9 mouse cellular contexts compared by ENCODE assay signal in genomic region chr5:135960909-135961635, GRCm38 (mm10). TPM values are rescaled to one million over a fixed set of nuclear protein-coding genes. Genes with fewer than 3 reads are reported as not detected.
DNase-seq lines count a peak whose midpoint lies in the region; ATAC-seq lines count a peak whose summit lies in the region.
"Had no signal": no experiment of that assay in that cellular context is flagged by ENCODE, and none has a peak within 500 bp of the region (broad histone marks: within the 10 kb centered on the region; RNA-seq: fewer than 3 reads in every experiment).

No protein-coding gene starts in this region.

- H3K27me3 ChIP-seq in forebrain, embryonic 13.5 days = no peaks in the 10 kb centered on the region
- no peaks in the 10 kb centered on the region for H3K27me3 ChIP-seq in forebrain, embryonic 16.5 days (replicated peaks; ENCODE audit: control insufficient read depth, insufficient read depth, low read length)
- peaks cover 14% of the 10 kb centered on the region for H3K27me3 ChIP-seq in liver, embryonic 12.5 days (replicated peaks)

- WGBS in forebrain, embryonic 13.5 days = 94% methylated on average over 15 of the region's 15 CpGs
- 96% methylated on average over 15 of the region's 15 CpGs for WGBS in forebrain, embryonic 16.5 days
- WGBS in liver, embryonic 12.5 days (ENCODE audit: insufficient replicate concordance) = 79% methylated on average over 15 of the region's 15 CpGs

- no peaks in the 10 kb centered on the region for H3K9me3 ChIP-seq in forebrain, embryonic 13.5 days (replicated peaks)
- H3K9me3 ChIP-seq in forebrain, embryonic 16.5 days (ENCODE audit: control insufficient read depth, low read length) = no peaks in the 10 kb centered on the region
- H3K9me3 ChIP-seq in liver, embryonic 12.5 days (replicated peaks) = no peaks in the 10 kb centered on the region

- H3K9ac ChIP-seq in forebrain, embryonic 13.5 days = no peak overlapping the region
- H3K9ac ChIP-seq in forebrain, embryonic 16.5 days (replicated peaks; ENCODE audit: low read depth, low read length) = no peak overlapping the region
- H3K9ac ChIP-seq in liver, embryonic 12.5 days = peak overlapping the region; percentile 77

- no peak overlapping the region for H3K4me2 ChIP-seq in forebrain, embryonic 13.5 days
- no peak overlapping the region for H3K4me2 ChIP-seq in forebrain, embryonic 16.5 days (ENCODE audit: low read length)
- H3K4me2 ChIP-seq in liver, embryonic 12.5 days = peak overlapping the region; percentile 99

- peak; percentile 15 for DNase-seq in thymus, postnatal 14 days
- no peak for DNase-seq in thymus, postnatal 25 days
- no peak for DNase-seq in urinary bladder, adult 18-20 months (ENCODE audit: low spot score in 2 of 2)

- H3K4me3 ChIP-seq in forebrain, embryonic 13.5 days = no peak overlapping the region
- H3K4me3 ChIP-seq in forebrain, embryonic 16.5 days (replicated peaks; ENCODE audit: low read length) = no peak overlapping the region
- peak overlapping the region; percentile 69 for H3K4me3 ChIP-seq in liver, embryonic 12.5 days

- ATAC-seq in forebrain, embryonic 13.5 days = no peak
- no peak for ATAC-seq in forebrain, embryonic 16.5 days
- no peak for ATAC-seq in liver, embryonic 12.5 days
- ATAC-seq in megakaryocyte-erythroid progenitor cell, adult 5-6 weeks (replicated peaks; ENCODE audit: low FRiP score, low TSS enrichment, poor library complexity, severe bottlenecking) = no peak
- ATAC-seq in erythroid progenitor cell, adult 5-6 weeks (replicated peaks; ENCODE audit: low FRiP score, poor library complexity, severe bottlenecking) = no peak

- 0 out of 2 replicates have a peak overlapping the region, but pooled peaks have one; percentile 96 for H3K27ac ChIP-seq in forebrain, embryonic 13.5 days
- no peak overlapping the region for H3K27ac ChIP-seq in forebrain, embryonic 16.5 days (ENCODE audit: low read length)
- peak overlapping the region; percentile 99 for H3K27ac ChIP-seq in liver, embryonic 12.5 days

- H3K4me1 ChIP-seq in forebrain, embryonic 13.5 days = peaks cover 30% of the 10 kb centered on the region
- H3K4me1 ChIP-seq in forebrain, embryonic 16.5 days (replicated peaks; ENCODE audit: control insufficient read depth, insufficient read depth, low read length) = peaks cover 18% of the 10 kb centered on the region
- peaks cover 74% of the 10 kb centered on the region for H3K4me1 ChIP-seq in liver, embryonic 12.5 days

- H3K36me3 ChIP-seq in forebrain, embryonic 13.5 days (ENCODE audit: poor library complexity, severe bottlenecking) = no peaks in the 10 kb centered on the region
- no peaks in the 10 kb centered on the region for H3K36me3 ChIP-seq in forebrain, embryonic 16.5 days (ENCODE audit: control insufficient read depth, insufficient read depth)
- H3K36me3 ChIP-seq in liver, embryonic 12.5 days = no peaks in the 10 kb centered on the region

RNA-seq across cellular contexts. Expression of gene Ssc4d, which starts 13.3 kb away (rescaled TPM):
- polyA plus RNA-seq in forebrain, embryonic 13.5 days (2015; fragmentation: Nextera tagmentation; extraction: Ambion mirVana) = 0.48 TPM in 2 replicates
- polyA plus RNA-seq in forebrain, embryonic 16.5 days (2015; fragmentation: Nextera tagmentation; extraction: Ambion mirVana) = 0.71 and 1.0 TPM in 2 replicates
- polyA plus RNA-seq in liver, embryonic 12.5 days (2016; fragmentation: Nextera tagmentation; extraction: Ambion mirVana) = 2.0 TPM in 2 replicates
- 1.7 and 3.2 TPM in 2 replicates for total RNA-seq in megakaryocyte-erythroid progenitor cell, adult 5-6 weeks (2014; fragmentation: Nextera tagmentation)
- 3.5 TPM in 1 of 2 replicates, not detected in the other for total RNA-seq in megakaryocyte-erythroid progenitor cell, adult 5-6 weeks (2017)
- total RNA-seq in erythroid progenitor cell, adult 5-6 weeks (2015; ENCODE audit: low replicate concordance) = not detected in 2 replicates
- not detected in 2 replicates for total RNA-seq in erythroid progenitor cell, adult 5-6 weeks (2017; ENCODE audit: low replicate concordance)

RNA-seq across cellular contexts. Expression of gene Zp3, which starts 18.8 kb away (rescaled TPM):
- polyA plus RNA-seq in forebrain, embryonic 13.5 days (2015; fragmentation: Nextera tagmentation; extraction: Ambion mirVana) = not detected in 2 replicates
- polyA plus RNA-seq in forebrain, embryonic 16.5 days (2015; fragmentation: Nextera tagmentation; extraction: Ambion mirVana) = 0.19 TPM in 1 of 2 replicates, not detected in the other
- not detected in 2 replicates for polyA plus RNA-seq in liver, embryonic 12.5 days (2016; fragmentation: Nextera tagmentation; extraction: Ambion mirVana)
- total RNA-seq in megakaryocyte-erythroid progenitor cell, adult 5-6 weeks (2014; fragmentation: Nextera tagmentation) = not detected in 2 replicates
- total RNA-seq in megakaryocyte-erythroid progenitor cell, adult 5-6 weeks (2017) = not detected in 2 replicates
- total RNA-seq in erythroid progenitor cell, adult 5-6 weeks (2015; ENCODE audit: low replicate concordance) = not detected in 2 replicates
- not detected in 2 replicates for total RNA-seq in erythroid progenitor cell, adult 5-6 weeks (2017; ENCODE audit: low replicate concordance)
- polyA plus RNA-seq: cortical plate, adult 2 months had no signal

RNA-seq across cellular contexts. Expression of gene Ywhag, which starts 26.7 kb away (rescaled TPM):
- 424 and 485 TPM in 2 replicates for polyA plus RNA-seq in forebrain, embryonic 13.5 days (2015; fragmentation: Nextera tagmentation; extraction: Ambion mirVana)
- polyA plus RNA-seq in forebrain, embryonic 16.5 days (2015; fragmentation: Nextera tagmentation; extraction: Ambion mirVana) = 870 and 902 TPM in 2 replicates
- 121 and 128 TPM in 2 replicates for polyA plus RNA-seq in liver, embryonic 12.5 days (2016; fragmentation: Nextera tagmentation; extraction: Ambion mirVana)
- total RNA-seq in megakaryocyte-erythroid progenitor cell, adult 5-6 weeks (2014; fragmentation: Nextera tagmentation) = 125 and 138 TPM in 2 replicates
- 88.3 and 92.5 TPM in 2 replicates for total RNA-seq in megakaryocyte-erythroid progenitor cell, adult 5-6 weeks (2017)
- 30.3 and 35.2 TPM in 2 replicates for total RNA-seq in erythroid progenitor cell, adult 5-6 weeks (2015; ENCODE audit: low replicate concordance)
- total RNA-seq in erythroid progenitor cell, adult 5-6 weeks (2017; ENCODE audit: low replicate concordance) = 11.6 and 12.2 TPM in 2 replicates

RNA-seq across cellular contexts. Expression of gene Dtx2, which starts 33.5 kb away (rescaled TPM):
- 25.5 and 27.2 TPM in 2 replicates for polyA plus RNA-seq in forebrain, embryonic 13.5 days (2015; fragmentation: Nextera tagmentation; extraction: Ambion mirVana)
- polyA plus RNA-seq in forebrain, embryonic 16.5 days (2015; fragmentation: Nextera tagmentation; extraction: Ambion mirVana) = 26.4 and 28.1 TPM in 2 replicates
- 11.3 and 12.5 TPM in 2 replicates for polyA plus RNA-seq in liver, embryonic 12.5 days (2016; fragmentation: Nextera tagmentation; extraction: Ambion mirVana)
- 5.6 and 22.1 TPM in 2 replicates for total RNA-seq in megakaryocyte-erythroid progenitor cell, adult 5-6 weeks (2014; fragmentation: Nextera tagmentation)
- 2.3 and 4.2 TPM in 2 replicates for total RNA-seq in megakaryocyte-erythroid progenitor cell, adult 5-6 weeks (2017)
- 1.8 and 3.8 TPM in 2 replicates for total RNA-seq in erythroid progenitor cell, adult 5-6 weeks (2015; ENCODE audit: low replicate concordance)
- total RNA-seq in erythroid progenitor cell, adult 5-6 weeks (2017; ENCODE audit: low replicate concordance) = 0.13 and 2.3 TPM in 2 replicates
